Mouse (Mus musculus) ovary, postnatal 10 days (tissue): ENCODE data around the gene Enpp5.

Experiments
- DNase-seq: peaks from one replicate; pipeline ENCODE4 v3.0.0; 2022; ENCODE audit warnings: low spot score

Enpp5 gene

DNA sequence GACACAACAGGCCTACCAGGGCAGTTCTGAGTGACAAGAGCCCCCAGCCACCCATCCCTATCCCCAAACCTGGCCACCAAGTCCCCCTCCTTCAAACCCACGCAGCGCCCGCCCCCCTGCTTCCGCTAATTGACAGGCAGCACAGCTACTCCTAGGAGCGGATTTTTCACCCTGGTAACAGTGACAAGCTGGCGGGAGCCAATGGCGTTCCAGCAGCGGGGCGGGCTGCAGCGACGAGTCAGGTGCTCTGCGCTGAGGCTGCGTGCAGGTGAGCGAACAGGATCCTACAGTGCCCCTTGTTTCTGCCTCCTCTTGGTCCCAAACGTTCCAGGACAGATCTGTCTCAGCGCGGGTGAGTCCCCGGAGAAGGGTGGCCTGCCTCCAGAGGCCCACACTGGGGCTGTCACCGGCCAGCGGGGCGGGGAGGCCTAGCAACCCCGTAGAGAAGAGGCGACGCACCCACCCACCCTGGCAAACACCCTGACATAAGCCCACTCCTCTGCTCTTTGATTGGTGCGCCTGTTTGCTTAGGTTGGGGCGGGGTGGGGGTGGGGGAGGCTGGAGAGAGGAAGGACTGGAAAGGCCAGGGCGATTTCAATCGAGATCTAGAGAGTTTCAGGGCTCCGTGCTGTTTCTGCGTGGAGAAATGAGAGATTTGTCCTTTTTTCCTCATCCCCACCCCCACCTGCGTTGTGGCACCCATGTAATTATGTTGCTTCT is at the start of gene Enpp5:
Gene Enpp5 (plus strand): TSS at position 183 of the 720 bp plus-strand sequence.
- DNase-seq, result peak; percentile 44

DNA sequence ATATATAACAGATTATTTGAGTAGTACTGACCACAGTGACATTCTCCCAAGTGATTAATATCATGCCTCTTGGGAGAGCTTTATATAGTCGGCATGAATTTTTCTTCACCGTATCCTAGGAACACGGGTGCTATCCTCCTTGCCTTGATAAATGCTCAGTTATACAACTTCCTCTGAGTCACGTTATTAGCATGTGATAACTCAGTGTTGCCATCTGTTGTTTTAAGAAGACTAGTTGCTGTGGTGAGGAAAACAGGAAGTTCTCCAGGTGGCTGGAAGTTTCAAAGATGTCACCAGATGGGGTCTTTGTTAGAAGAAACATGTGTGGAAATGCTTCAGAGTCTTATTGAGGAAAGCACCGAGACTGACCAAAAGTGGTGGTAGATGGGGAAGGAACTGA is 49.0 kb upstream of the Enpp5 start:
- no peak for DNase-seq

DNA sequence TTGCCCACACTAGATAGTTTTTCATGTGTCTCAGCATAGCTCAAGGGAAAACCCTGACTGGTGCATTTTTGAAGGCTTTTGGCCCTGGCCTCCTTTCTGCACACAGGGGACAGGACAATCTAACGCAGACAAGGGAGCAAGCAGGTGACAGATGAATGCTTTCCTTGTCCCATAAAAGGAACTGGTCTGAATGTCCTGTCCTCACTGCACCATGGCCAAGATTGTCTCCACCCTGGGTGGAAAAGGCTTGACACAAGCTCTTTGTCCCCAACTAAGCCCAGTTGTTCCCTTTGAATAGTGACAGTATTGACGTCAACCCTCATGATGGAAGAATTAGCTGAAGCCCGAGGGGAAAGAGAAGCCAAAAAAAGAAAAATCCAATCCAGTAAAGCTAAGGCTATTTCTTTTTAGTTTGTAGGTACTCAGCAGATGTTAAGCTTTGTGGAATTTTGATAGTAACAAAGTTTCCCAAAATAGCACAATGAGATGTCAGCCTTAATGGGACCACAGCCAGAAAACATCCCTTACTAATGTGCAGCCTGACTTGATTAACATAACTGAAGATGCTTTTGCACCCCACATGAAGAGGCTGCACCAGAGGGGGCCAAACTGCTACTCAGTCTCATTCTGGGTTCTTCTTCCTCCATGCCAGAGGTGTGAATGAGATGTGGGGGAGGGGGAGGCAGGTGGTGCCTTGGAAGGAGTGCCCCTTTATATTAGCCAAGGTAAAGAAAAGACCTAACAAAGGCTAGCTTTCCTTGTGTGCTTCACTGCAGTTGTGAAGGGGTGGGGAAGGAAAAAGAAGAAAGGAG is 47.6 kb upstream of the Enpp5 start:
- DNase-seq, result no peak

DNA sequence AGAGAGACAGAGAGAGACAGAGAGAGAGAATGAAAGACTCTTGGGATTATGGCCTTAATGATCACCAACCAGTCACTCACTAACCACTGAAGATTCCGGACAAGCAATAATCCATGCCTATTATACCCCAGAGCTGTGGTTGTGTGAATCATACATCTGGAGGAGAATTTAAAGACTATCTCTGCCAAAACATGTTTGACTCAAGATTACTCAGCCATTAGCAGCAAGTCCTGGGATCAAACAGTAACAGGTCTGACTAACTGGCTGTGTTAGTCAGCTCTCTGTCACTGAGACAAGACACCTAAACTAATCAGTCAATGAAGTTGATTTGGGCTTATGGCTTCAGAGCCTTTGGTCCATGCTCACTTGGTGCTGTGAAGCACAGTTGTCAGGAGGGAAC is 43.6 kb upstream of the Enpp5 start:
- DNase-seq, result no peak

GRCm38 (mm10) chr17:44038656-44039055 is 40.0 kb upstream of the Enpp5 start:
- DNase-seq, result no peak

DNA sequence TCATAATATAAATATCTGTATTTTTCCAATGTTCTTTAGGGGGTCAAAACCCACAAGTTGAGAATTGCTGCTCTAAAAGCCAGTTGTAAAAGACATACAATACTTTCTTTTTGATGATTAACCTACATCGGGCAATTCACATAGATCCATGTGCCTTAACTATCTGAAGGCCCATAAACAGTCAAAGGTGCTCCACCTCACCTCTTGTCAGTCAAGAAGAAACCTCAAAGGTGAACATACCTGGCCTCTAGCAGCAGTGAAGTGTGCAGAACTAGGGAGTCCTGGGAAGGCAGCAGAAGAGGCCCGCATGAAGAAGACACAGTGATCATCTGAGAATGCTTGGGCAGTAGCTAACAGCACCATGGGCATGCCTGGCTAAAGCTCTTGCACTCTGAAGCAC is 38.2 kb upstream of the Enpp5 start:
- DNase-seq, result no peak

DNA sequence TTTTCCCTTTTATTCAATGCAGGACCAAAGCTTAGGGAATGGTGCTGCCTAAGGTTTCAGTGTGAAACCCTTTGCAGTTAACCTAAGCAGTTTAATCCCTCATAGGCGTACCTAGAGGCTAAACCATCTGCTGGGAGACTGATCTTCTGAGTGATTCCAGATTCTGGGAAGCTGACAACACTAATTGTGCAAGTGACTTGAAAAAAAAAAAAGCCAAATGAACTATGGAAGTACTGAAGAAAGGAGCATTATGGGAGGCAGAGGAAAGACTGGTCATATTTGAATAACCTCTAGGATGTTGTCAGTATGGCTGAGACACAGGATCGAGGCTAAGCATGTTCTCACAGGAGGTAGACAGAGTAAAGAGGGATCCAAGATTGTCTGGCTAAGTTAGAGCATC is 36.3 kb upstream of the Enpp5 start:
- no peak for DNase-seq

DNA sequence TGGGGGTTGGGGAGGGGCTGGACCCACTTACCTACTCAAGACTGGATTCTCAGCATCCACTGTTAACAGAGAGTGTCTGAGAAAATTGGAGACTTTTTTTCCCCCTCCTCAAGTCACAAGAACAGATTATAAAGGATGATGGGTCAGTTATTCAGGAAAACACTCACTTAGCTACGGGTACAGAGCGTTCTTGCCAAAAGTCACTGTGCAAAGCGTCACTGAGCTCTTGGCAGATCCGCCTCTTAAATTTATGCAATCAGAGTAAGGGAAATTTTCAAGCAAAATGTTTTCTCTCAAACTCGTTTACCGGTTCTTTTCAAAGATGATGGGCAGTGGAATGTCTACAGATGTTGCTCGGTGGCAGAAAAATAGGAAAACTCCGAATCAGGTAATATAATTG is 35.8 kb upstream of the Enpp5 start:
- DNase-seq, result no peak

DNA sequence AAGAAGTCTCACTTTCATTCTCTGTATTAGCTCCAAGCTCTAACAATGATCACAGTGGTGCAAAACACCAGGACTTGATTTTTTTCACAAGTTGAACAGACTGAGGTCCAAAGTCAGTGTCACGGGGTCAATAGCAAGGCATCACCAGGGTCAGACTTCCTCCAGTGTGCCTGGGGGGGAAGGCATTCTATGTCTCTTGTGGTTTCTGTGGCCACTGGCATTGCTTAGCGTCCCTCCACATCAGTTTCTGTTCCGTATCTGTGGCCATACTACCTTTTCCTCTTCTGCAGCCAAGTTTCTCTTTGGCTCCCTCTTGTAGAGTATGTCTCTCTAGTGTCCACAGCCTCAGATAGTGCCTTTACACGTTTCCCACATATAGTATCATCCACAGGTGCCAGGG is 25.2 kb upstream of the Enpp5 start:
- DNase-seq, result no peak

DNA sequence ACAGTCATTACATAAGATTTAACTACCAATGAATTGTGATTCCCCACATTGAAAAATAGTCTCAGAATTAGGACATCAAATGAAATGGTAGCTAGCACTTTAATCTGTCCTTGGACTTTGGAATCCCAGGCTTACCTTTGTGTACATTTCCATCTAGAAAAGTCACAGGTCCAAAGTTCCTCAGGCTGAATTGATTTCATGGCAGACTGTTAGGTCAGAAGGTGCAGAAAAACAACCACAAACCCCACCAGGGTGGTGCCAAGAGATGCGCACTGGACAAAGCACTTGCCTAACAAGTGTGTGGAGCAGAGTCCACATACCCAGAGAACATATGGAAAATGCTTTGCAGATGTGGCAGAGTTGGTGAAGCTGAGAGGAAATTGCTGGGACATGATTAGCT is 21.5 kb upstream of the Enpp5 start:
- DNase-seq, result no peak

DNA sequence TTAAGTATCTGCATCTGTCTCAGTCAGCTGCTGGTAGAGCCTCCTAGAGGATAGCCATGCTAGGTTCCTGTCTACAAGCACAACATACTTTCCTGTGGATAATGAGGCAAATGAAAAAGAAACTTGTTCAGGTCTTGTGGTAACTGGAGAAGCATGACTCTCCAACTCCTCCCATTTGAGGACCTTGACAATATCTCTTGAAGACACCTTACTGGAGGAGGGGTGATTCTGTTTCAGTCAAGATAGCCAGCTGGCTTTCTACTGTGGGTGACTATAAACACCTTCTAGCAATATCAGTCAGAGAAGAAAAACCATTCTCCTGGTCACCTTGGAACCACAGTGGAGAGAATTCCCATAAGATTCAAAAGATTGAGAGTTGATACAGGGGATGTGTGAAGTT is 20.5 kb upstream of the Enpp5 start:
- no peak for DNase-seq

DNA sequence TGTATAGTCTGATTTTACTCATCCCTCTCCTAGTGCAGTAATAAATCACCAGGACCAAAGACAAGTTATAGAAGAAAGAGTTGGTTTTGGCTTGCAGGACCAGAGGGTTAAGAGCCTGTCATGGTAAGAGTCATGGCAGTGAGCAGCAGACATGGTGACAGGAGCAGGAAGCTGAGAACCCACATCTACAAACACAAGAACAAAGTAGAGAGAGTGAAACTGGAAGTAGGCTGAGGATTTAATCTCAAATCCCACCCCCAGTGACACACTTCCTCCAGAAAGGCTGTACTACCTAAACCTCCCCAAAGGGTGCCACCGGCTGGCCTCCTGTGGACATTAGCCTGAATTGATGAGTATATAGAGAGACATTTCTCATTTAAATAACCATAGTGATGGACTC is 17.8 kb upstream of the Enpp5 start:
- DNase-seq, result no peak

- no peak for DNase-seq
Observed at GRCm38 (mm10) chr17:44061289-44061890, 17.2 kb upstream of the Enpp5 start.

DNA sequence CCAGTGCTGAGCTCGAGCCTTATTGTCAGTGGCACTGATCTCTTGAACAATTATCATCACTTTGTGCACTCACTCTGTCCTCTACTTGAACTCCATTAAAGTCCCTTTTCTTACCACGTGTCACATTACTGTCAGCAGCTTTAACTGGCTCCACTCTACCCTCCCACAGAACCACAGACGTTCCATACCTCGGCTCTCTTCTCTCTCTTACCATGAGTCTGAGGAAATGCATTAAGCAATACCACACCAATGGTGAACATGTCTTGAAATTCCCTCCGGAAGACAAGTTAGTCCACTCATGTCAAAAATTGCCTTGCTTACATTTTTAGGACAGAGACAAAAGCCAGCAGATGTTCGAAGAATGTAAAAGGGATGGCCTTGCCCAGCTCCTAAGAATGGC is 9.7 kb upstream of the Enpp5 start:
- DNase-seq, result no peak

- no peak for DNase-seq
Observed at GRCm38 (mm10) chr17:44071680-44072079, 6.9 kb upstream of the Enpp5 start.

GRCm38 (mm10) chr17:44075601-44076000 is 3.0 kb upstream of the Enpp5 start:
- DNase-seq, result no peak

DNA sequence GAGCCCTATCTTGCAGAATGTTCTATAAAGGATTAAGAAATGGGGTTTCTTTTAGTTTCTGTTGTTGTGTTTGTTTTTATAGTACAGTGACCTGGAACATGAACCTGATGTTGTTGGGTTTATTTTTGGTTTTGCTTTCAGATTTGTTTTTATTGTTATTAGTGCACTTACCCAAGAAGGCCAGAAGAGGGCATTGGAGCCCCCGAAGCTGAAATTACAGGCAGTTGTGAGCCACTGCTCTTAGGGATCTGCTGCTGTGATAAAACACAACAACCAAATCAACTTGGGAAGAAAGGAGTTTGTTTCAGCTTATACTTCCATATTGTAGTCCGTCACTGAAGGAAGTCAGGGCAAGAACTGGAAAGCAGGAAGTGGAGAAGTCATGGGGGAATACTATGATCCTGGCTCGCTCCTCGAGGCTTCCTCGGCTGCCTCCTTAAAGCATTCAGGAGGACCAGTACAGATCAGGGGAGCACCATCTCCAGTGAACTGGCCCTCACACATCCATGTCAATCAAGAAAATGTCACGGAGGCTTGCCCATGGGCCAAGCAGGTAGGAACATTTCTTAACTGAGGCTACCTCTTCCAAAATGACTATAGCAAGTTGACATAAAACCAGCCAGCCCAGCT is 2.4 kb upstream of the Enpp5 start:
- no peak for DNase-seq

DNA sequence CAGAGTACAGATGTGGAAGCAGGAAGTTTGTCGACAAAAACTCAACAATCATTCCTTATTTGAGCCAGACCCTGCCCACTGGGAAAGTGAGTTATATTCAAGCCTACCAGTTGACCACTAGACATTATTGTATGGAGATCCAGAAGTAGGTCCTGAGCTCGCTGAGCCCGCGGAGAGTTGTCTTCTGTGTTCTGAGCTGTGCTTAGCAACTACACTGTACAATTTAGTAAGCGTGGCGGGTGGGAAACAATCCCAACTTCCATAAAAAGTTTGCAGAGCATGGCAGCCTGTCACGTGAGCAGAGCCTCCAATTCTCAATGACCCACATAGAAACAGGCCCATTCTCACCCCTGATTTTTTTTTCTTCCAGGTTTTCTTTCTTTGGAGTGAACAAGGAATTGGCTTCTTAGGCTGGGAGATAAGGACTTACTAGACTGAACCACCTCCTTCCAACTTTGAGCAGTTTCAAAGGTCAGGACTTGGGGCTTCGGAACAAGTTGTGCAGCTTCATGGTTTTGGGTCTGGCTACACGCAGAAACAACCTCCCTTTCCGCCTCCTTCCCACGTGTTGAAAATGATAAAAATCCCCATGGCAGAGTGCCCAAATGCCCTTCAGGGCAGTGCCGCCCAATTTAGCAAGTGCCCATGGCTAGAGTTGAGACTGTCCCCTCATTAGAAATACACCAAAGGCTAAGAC is 1.3 kb upstream of the Enpp5 start:
- DNase-seq, result no peak

DNA sequence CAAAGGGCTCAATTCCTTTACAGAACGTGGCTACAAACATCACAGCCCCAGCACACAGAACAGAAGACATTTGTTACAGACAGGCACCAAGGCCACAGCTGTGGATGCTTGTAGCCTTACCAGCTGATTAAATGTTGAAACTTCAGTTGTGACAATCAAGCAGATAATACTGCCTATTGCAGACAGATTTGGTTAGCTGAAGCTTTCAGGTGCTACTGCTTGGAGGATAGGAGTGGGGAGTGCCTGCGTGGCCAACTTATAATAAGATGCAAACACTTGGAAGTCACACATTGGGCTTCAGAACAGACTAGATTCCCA is 811 bp upstream of the Enpp5 start:
- no peak for DNase-seq

- DNase-seq, result no peak
Observed at GRCm38 (mm10) chr17:44083156-44083555, 4.5 kb downstream of the Enpp5 start.

GRCm38 (mm10) chr17:44088226-44088625 is 9.6 kb downstream of the Enpp5 start:
- no peak for DNase-seq

GRCm38 (mm10) chr17:44090916-44091315 is 12.3 kb downstream of the Enpp5 start:
- no peak for DNase-seq
